Mouse (Mus musculus) liver, embryonic 14.5 days (tissue): ENCODE measurements around the gene Pkn2.

Source experiments
- CTCF ChIP-seq: IDR thresholded peaks from 2 replicates; pipeline ENCODE4 v1.5.1; 2016; ENCODE audit warnings: antibody characterized with exemption, low read depth, control low read depth
- EP300 ChIP-seq: IDR thresholded peaks from 2 replicates; pipeline ENCODE4 v1.6.1; 2016; ENCODE audit warnings: antibody characterized with exemption, low read depth

DNA sequence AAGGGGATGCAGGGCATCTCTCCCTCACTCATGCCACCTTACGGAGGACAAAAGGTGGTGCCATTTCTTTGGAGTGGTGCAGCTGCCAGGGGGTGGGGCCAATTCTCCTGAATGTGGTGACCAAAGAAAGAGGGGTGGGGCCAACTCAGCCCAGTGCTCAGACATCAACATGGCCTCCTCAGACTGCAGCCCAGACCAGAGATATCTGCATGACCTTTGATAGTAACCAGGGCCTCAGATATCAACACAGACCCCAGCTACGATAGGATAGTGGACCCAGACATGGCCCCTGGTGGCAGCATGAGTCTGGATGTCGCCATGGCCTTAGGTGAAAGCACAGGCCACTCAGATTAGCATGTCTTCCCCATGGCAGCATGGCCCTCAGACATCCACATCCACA is 45.5 kb upstream of the Pkn2 start:
- TF ChIP-seq CTCF (no peak), EP300 (no peak)
